Mouse (Mus musculus) erythroblast, adult 5-6 weeks (primary cell): Measurements from ENCODE around the gene Cep83. TPM values are rescaled to one million over a fixed set of nuclear protein-coding genes. Genes with fewer than 3 reads are reported as not detected.

Experiments used
- ATAC-seq: replicated peaks from 2 replicates; pipeline ENCODE4 v1.8.0; 2016; ENCODE audit warnings: moderate number of reproducible peaks, mild to moderate bottlenecking, moderate TSS enrichment, inconsistent platforms; ENCODE audit not compliant: poor library complexity, low FRiP score, severe bottlenecking
- total RNA-seq, 2 experiments: library from RNA; stranded (forward) in 1 of 2; stranded (reverse) in 1 of 2; fragments of 150-400 nt in 1 of 2; fragments of 200-764, 138-1000 nt in 1 of 2; gene quantifications; 2 replicates each; pipeline versions ENCODE4 v1.2.3 to v1.2.4; 2015 to 2017; ENCODE audit warnings: low replicate concordance in 2 of 2

The Cep83 gene
- total RNA-seq, 2 experiments from 2014 or later = 16.6 to 19.8 TPM

DNA sequence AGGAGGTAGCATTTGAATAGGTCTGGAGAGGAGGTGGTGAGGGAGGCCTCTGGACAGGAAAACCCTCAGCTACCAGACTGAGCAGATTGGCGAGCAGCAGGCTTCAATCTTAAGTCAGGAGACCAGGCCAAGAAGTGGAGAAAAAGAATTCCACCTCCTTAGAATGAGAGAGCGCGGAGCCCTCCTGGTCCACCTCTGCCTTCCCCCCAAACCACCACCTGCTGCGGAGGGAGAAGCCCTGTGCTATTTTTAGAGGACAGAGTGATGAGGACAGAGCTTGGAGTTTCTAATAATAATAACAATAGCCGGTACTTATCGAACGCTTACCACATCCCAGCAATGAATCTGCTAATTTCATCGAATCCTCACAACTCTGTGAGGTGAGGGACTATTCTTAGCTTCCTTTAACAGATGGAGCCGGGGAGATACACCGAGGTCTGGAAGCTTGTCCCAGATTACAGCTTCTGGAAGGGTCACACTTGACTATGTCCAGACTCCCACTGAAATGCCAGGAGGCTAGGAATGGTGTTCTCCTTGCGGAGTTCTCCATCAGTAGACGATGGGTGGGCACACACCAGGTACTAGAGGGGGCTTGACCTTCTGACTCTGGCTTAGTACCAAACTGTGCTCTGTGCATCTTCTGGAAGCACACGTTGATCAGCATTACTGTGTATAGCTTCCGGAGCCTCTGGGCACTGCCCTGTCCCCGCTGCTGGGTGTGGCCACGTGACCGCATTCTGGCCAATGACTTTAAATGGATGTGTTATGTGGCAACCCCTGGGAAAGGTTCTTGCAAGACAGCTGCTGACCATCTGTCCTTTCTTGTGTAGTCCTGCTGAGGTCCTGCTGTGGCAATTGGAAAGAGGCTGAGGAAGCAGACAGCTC lies 130.6 kb downstream of the Cep83 start:
- no peak for ATAC-seq

DNA sequence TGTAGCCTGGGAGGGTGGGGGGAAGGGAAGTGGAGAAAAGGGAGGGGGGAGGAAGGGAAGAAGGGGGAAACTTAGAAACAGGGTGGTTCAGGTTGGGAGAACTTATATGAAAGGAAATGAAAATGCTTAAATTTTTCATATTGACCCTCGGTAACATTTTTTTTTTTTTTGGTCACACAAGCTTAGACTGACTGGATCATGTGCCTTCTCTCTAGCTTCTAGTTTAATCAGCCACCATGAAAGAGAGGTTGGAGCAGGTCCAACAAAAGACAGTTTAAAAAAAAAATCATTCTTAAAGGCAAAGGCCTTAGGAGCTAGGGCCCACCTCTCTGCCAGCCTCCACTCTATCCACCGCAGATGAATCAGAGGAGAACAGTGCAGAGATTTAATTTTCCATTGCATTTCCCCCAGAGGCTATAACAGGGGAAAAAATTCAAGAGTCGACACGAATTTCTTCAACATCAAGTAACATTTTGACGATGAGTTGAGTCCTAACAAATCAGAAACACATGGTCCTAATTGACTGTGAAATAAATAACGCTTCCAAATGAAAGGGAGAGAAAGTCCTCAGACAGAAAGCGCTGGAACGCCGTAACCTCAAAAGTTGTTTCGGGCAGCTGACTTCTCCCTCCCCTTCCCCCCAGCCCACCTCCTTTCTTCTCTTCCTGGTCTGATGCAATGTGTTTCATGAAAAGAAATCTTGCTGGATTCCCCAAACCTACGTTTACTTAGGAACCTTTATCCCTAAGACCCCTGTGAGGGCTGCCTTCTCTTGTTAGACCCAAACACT lies 135.7 kb downstream of the Cep83 start:
- ATAC-seq = no peak

DNA sequence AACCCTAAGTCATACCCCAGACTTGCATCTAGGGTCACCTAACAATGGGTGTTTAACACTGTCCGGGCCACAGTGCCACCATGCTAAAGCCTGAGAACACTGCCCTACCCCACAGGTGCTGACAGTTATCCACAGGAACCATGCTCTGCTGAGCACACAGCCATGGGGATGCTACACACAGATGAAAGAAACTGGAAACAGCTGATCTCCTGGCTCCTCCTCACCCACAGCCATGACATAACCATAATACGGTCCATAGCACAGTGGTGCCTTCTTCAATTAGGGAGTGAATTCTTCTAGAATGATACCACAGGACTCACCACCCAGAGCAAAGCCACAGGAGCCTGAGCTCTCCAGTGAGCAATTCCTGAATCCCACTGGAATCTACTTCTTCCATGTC lies 137.5 kb downstream of the Cep83 start:
- no peak for ATAC-seq

DNA sequence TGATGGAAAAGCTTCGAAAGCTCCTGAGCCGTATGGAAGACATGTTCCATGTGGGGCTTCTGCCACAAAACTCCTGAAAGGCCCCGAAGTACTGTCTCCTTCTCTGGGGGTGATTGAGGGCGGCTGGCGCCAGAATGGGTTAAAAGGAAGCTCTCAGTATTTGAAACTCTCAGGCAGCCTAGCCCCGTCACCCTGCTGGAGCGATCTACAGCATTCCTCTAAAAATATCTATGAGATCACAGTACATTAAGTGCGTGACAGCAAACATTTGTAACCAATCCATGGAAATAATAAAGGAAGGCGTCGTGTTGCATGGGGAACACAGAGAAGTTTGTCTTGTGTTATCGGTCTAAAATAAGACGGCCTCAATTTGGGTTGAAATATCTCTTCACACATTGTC lies 138.0 kb downstream of the Cep83 start:
- ATAC-seq = no peak

DNA sequence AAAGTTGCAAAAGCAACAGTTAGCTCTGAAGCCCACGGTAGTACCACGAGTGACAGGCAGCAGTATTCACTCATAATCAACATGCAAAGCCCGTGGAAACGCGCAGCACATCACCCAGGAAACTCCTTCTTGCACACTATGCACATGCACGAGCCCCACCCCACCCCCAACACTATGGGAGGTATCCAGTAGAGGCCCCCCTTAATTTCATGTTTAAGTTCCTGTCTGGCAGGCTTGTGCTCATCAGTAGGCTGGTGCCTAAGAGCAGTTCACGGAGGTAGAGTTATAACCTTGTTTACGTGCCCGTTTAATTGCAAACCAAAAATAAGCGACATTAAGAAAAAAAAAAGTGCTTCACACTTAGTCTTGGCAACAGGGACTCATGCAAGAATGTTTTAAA lies 138.9 kb downstream of the Cep83 start:
- ATAC-seq = no peak

DNA sequence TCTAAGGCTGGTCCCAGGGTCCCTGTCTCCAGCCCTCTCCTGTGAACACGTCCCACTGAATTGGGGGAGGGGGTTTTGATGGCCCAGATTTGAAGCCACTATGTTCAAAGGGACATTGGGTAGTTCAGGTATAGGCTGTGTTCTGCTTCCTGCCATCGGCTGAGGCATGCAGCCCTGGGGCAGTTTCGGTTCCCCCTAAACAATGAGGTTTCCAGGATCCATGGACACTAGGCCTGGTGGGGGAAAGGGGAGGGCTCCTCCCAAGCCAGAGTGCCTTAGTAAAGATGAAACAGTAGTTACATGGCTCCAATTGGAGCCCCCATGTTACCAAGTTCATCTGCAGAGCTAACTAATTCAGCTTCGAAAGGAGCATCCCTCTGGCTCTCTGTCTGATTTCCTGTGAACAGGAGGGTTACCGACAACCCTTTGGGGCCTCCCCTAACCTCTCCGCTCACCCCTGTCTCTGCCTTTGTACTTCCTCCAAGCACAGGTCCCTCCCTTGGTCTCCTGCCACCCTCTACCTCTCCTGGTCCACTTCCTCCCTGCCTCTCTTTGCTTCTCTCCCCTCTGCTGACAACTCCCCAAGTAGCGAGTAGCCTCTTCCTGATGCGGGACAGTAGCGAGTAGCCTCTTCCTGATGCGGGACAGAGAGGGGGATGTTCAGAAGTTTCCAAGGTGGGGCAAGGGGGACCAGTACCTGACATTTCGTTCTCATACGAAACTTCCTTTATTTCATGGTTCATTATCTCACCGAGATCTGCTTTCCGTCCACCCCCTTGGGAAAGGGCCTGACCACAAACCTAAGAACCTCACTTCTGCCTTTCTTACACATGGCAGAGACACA lies 139.7 kb downstream of the Cep83 start:
- no peak for ATAC-seq

DNA sequence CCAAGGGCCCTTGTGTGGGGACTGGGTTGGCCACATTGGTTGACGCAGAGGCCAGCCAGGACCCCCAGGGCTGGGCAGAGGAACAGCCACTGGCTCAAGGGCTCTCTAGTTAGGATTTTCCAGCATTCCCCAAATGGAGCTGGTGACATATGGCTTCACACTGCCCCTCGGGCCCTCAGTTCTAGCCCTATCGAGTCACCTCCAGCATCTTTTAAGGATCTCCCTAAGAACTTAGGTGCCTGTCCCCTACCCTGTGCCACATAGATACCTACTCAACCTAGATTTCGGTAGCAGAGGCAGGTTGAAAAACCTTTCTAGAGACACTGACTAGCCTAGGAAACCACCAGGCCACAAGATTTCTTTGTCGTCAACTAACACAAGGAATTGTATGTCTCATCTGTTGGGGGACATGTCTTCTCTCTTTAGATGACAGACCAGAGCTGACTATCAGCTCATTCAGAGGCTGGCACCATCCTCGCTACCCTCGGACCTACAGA lies 140.3 kb downstream of the Cep83 start:
- no peak for ATAC-seq

DNA sequence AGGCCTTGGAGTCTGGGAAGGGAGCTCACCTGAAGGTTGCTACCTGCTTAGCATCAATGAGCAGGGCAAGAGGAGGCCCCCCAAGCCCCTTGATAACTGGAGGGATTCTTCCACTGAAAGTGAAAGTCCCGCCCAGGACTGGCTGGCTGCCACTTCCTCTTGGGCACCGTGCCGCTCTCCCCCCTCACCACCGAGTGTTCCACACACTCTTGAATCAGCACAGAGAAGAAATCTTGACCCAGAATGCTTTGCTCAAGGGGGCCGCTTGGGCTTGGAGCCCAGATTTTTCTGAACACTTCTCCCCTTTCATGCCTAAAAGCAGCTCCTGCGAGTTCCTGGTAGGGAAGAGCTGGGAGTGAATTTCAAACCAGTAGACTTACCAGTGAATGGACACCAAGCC lies 141.0 kb downstream of the Cep83 start:
- ATAC-seq = no peak

DNA sequence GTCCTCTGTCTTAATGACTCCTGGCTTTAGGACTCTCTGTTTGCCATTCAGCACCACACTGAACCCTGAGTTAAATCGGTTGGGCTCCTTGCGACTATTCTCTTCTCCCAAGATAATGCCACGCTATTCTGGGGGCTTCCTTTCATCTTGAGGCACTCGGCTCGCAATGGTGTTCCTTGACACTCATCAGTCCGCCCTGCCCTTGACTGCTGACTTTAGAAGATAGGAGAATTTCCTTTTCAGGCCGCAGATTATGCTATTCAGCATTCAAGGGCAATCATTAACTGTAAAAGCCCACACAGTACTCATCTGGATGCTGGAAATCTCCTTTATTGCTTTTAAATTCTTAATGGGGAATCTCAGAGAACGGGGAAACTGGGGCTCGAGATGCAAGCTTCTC lies 147.4 kb downstream of the Cep83 start:
- no peak for ATAC-seq
